In the genomic region with DNA sequence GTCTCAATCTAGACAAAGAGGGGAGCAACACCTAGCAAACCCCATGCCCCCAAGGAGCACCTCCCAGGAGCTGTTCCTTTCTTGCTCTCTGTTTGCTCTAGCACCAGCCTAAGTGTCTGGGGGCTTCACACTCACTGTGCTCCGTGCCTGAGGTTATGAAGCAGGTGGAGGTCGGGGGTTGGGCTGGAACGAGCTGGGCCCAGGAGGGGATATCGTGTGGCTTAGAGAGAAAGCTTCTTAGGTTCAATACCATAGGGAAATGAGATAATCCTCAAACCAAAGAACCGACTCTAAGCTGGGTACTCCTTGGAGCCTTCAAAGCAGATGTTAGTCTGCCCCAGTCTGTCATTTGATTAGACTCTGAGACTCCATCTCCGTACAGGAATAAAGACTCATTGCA, we compare ENCODE assay signal across 21 mouse cellular contexts.
A peak's percentile ranks its signal among the peaks of the same experiment; 100 is the strongest.
DNase-seq lines count a peak whose midpoint lies in the region; ATAC-seq and TF ChIP-seq lines count a peak whose summit lies in the region.
"Had no signal": no experiment of that assay in that cellular context is flagged by ENCODE, and none has a peak within 500 bp of the region (broad histone marks: within the 10 kb centered on the region; RNA-seq: fewer than 3 reads in every experiment).

No protein-coding gene starts in this region.

- no peaks in the 10 kb centered on the region for H3K9me3 ChIP-seq in midbrain, embryonic 11.5 days (ENCODE audit: control insufficient read depth, low read length)
- no peaks in the 10 kb centered on the region for H3K9me3 ChIP-seq in midbrain, postnatal 0 days (ENCODE audit: low read length)
- H3K9me3 ChIP-seq in embryonic facial prominence, embryonic 15.5 days (replicated peaks), result no peaks in the 10 kb centered on the region
- H3K9me3 ChIP-seq in midbrain, embryonic 15.5 days, result no peaks in the 10 kb centered on the region
- H3K9me3 ChIP-seq: embryonic facial prominence, embryonic 13.5 days; heart, embryonic 15.5 days; hindbrain, embryonic 13.5 days had no signal

- peak; percentile 75 for ATAC-seq in midbrain, embryonic 11.5 days (ENCODE audit: low FRiP score)
- ATAC-seq in midbrain, postnatal 0 days (ENCODE audit: low FRiP score), result no peak
- ATAC-seq in embryonic facial prominence, embryonic 15.5 days (ENCODE audit: insufficient number of reproducible peaks, low FRiP score, low TSS enrichment, low read depth), result peak; percentile 51
- ATAC-seq in midbrain, embryonic 15.5 days (replicated peaks), result peak; percentile 42; the same call in 1 of the 2 replicates
- ATAC-seq in frontal cortex, adult (ENCODE audit: low TSS enrichment), result no peak
- ATAC-seq: forebrain, embryonic 16.5 days; hindbrain, postnatal 0 days had no signal

- H3K4me1 ChIP-seq in midbrain, embryonic 11.5 days (ENCODE audit: control insufficient read depth, insufficient read depth, low read length), result peaks cover 2% of the 10 kb centered on the region; the same call in 1 of the 2 replicates
- no peaks in the 10 kb centered on the region for H3K4me1 ChIP-seq in midbrain, postnatal 0 days (ENCODE audit: insufficient read depth, low read length)
- H3K4me1 ChIP-seq in embryonic facial prominence, embryonic 15.5 days, result no peaks in the 10 kb centered on the region
- H3K4me1 ChIP-seq in midbrain, embryonic 15.5 days, result peaks cover 7% of the 10 kb centered on the region; the same call in 1 of the 2 replicates
- H3K4me1 ChIP-seq: embryonic facial prominence, embryonic 13.5 days; heart, embryonic 15.5 days had no signal

- no peaks in the 10 kb centered on the region for H3K36me3 ChIP-seq in midbrain, embryonic 11.5 days (ENCODE audit: control insufficient read depth, insufficient read depth, low read length)
- H3K36me3 ChIP-seq in midbrain, postnatal 0 days (ENCODE audit: insufficient read depth, low read length), result no peaks in the 10 kb centered on the region
- H3K36me3 ChIP-seq in embryonic facial prominence, embryonic 15.5 days, result no peaks in the 10 kb centered on the region
- no peaks in the 10 kb centered on the region for H3K36me3 ChIP-seq in midbrain, embryonic 15.5 days (replicated peaks)
- H3K36me3 ChIP-seq: embryonic facial prominence, embryonic 13.5 days; heart, embryonic 15.5 days; hindbrain, embryonic 13.5 days had no signal

- H3K27me3 ChIP-seq in midbrain, embryonic 11.5 days (ENCODE audit: control insufficient read depth, insufficient read depth, low read length), result no peaks in the 10 kb centered on the region
- no peaks in the 10 kb centered on the region for H3K27me3 ChIP-seq in midbrain, postnatal 0 days (ENCODE audit: insufficient read depth, low read length)
- H3K27me3 ChIP-seq in embryonic facial prominence, embryonic 15.5 days, result no peaks in the 10 kb centered on the region
- no peaks in the 10 kb centered on the region for H3K27me3 ChIP-seq in midbrain, embryonic 15.5 days (replicated peaks)
- H3K27me3 ChIP-seq: embryonic facial prominence, embryonic 13.5 days; heart, embryonic 15.5 days; hindbrain, embryonic 13.5 days had no signal

- peak; percentile 90 for DNase-seq in midbrain, embryonic 11.5 days (ENCODE audit: low spot score, missing footprints)
- no peak for DNase-seq in midbrain, postnatal 0 days (ENCODE audit: low spot score)
- no peak for DNase-seq in kidney, postnatal 14 days
- DNase-seq in urinary bladder, postnatal 4 days (ENCODE audit: low spot score in 2 of 2), result no peak
- DNase-seq: adrenal gland, adult 8-10 months; adrenal gland, postnatal 36 days; cerebellum, adult 11 months; cerebellum, adult 9-10 months; gastrocnemius, postnatal 14 days; heart, adult 2 months; heart, postnatal 14 days had no signal

- H3K4me3 ChIP-seq in midbrain, embryonic 11.5 days (ENCODE audit: low read depth, low read length), result no peak overlapping the region
- H3K4me3 ChIP-seq in midbrain, postnatal 0 days (ENCODE audit: low read depth, low read length), result no peak overlapping the region
- no peak overlapping the region for H3K4me3 ChIP-seq in embryonic facial prominence, embryonic 15.5 days (replicated peaks)
- H3K4me3 ChIP-seq in midbrain, embryonic 15.5 days, result no peak overlapping the region
- H3K4me3 ChIP-seq: embryonic facial prominence, embryonic 13.5 days; erythroblast, embryonic 14.5 days; heart, adult 2 months; heart, embryonic 15.5 days; hindbrain, embryonic 13.5 days had no signal

- H3K27ac ChIP-seq in midbrain, embryonic 11.5 days (ENCODE audit: low read depth, low read length), result no peak overlapping the region; the same call in 1 of the 2 replicates
- H3K27ac ChIP-seq in midbrain, postnatal 0 days (ENCODE audit: low read depth, low read length), result no peak overlapping the region
- no peak overlapping the region for H3K27ac ChIP-seq in embryonic facial prominence, embryonic 15.5 days (replicated peaks)
- H3K27ac ChIP-seq in midbrain, embryonic 15.5 days, result no peak overlapping the region
- H3K27ac ChIP-seq: embryonic facial prominence, embryonic 13.5 days; heart, adult 2 months; heart, embryonic 15.5 days; hindbrain, embryonic 13.5 days; hindbrain, postnatal 0 days had no signal

- no peak for TF ChIP-seq CTCF in midbrain, postnatal 0 days (IDR thresholded peaks at IDR 0.05)

- WGBS in midbrain, embryonic 11.5 days, result 7% methylated on average over 6 of the region's 6 CpGs
- WGBS in midbrain, postnatal 0 days, result 9% methylated on average over 6 of the region's 6 CpGs
- WGBS in embryonic facial prominence, embryonic 15.5 days, result 23% methylated on average over 6 of the region's 6 CpGs
- 13% methylated on average over 6 of the region's 6 CpGs for WGBS in midbrain, embryonic 15.5 days

- H3K9ac ChIP-seq in midbrain, embryonic 11.5 days (ENCODE audit: low read length), result no peak overlapping the region
- H3K9ac ChIP-seq in midbrain, postnatal 0 days (replicated peaks; ENCODE audit: low read length, poor library complexity, severe bottlenecking), result no peak overlapping the region
- no peak overlapping the region for H3K9ac ChIP-seq in embryonic facial prominence, embryonic 15.5 days
- H3K9ac ChIP-seq in midbrain, embryonic 15.5 days, result no peak overlapping the region
- H3K9ac ChIP-seq: embryonic facial prominence, embryonic 13.5 days; heart, embryonic 15.5 days; hindbrain, embryonic 13.5 days had no signal

- no peak overlapping the region for H3K4me2 ChIP-seq in midbrain, embryonic 11.5 days
- no peak overlapping the region for H3K4me2 ChIP-seq in midbrain, postnatal 0 days (ENCODE audit: low read depth, low read length, poor library complexity, severe bottlenecking)
- no peak overlapping the region for H3K4me2 ChIP-seq in embryonic facial prominence, embryonic 15.5 days (replicated peaks)
- no peak overlapping the region for H3K4me2 ChIP-seq in midbrain, embryonic 15.5 days
- H3K4me2 ChIP-seq: embryonic facial prominence, embryonic 13.5 days; heart, embryonic 11.5 days; heart, embryonic 15.5 days; hindbrain, embryonic 13.5 days had no signal

Comparison
In these comparisons a context has a peak if more than half of its experiments do, and no peak if none do; other contexts are left out.
1. ATAC-seq: peak in midbrain, embryonic 11.5 days (single experiment), embryonic facial prominence, embryonic 15.5 days (single experiment) and midbrain, embryonic 15.5 days (single experiment); none in midbrain, postnatal 0 days (single experiment) and frontal cortex, adult (single experiment).